Mouse (Mus musculus) fibroblast of lung, adult 2 months (primary cell): ENCODE results near the gene Fkbp5.
"Not testable (repeated sequence)": the region's sequence is repeated elsewhere in the genome, so short reads cannot be mapped to it uniquely, and the experiment has no call there.

ENCODE experiments used
- DNase-seq: peaks from one replicate; pipeline ENCODE4 v3.0.0-alpha.2; 2011; ENCODE audit warnings: low read depth

The Fkbp5 gene

GRCm38 (mm10) chr17:28374494-28374893, 142.8 kb downstream of the Fkbp5 start:
- DNase-seq = no peak

GRCm38 (mm10) chr17:28373821-28374220, 143.5 kb downstream of the Fkbp5 start:
- DNase-seq = no peak

GRCm38 (mm10) chr17:28371941-28372340, 145.4 kb downstream of the Fkbp5 start:
- no peak for DNase-seq

- DNase-seq = peak; percentile 84
These were observed 146.0 kb downstream of the Fkbp5 start for GRCm38 (mm10) chr17:28371286-28371685.

- DNase-seq = no peak
These were observed 148.3 kb downstream of the Fkbp5 start for GRCm38 (mm10) chr17:28369056-28369455.

GRCm38 (mm10) chr17:28368449-28368848, 148.9 kb downstream of the Fkbp5 start:
- DNase-seq = no peak

GRCm38 (mm10) chr17:28365122-28365521, 152.2 kb downstream of the Fkbp5 start, which contains the start of gene Tulp1:
Gene Tulp1 (minus strand): TSS chr17:28365222.
- DNase-seq = no peak

GRCm38 (mm10) chr17:28363507-28363906, 153.8 kb downstream of the Fkbp5 start:
- DNase-seq = no peak

- no peak for DNase-seq
These were observed 154.6 kb downstream of the Fkbp5 start for GRCm38 (mm10) chr17:28362653-28363292.

GRCm38 (mm10) chr17:28361921-28362652, 155.2 kb downstream of the Fkbp5 start:
- no peak for DNase-seq

- DNase-seq = no peak
These were observed 156.6 kb downstream of the Fkbp5 start for GRCm38 (mm10) chr17:28360531-28361277.

- not testable (repeated sequence) for DNase-seq
These were observed 158.6 kb downstream of the Fkbp5 start for GRCm38 (mm10) chr17:28358576-28359261.

- no peak for DNase-seq
These were observed 161.5 kb downstream of the Fkbp5 start for GRCm38 (mm10) chr17:28355871-28356270.

GRCm38 (mm10) chr17:28352018-28352417, 165.3 kb downstream of the Fkbp5 start:
- no peak for DNase-seq

GRCm38 (mm10) chr17:28351353-28351890, 165.9 kb downstream of the Fkbp5 start:
- no peak for DNase-seq

GRCm38 (mm10) chr17:28350466-28351352, 166.6 kb downstream of the Fkbp5 start, which contains the start of gene Tead3:
Gene Tead3 (minus strand): TSS chr17:28350817.
- no peak for DNase-seq

- DNase-seq = no peak
These were observed 167.3 kb downstream of the Fkbp5 start for GRCm38 (mm10) chr17:28349901-28350465.

GRCm38 (mm10) chr17:28349264-28349880, 168.0 kb downstream of the Fkbp5 start:
- DNase-seq = no peak
